Mouse (Mus musculus) ES-Bruce4 (cell line): ENCODE measurements around the gene Acad8. TPM values are rescaled to one million over a fixed set of nuclear protein-coding genes. Genes with fewer than 3 reads are reported as not detected.

ENCODE experiments used
- H3K27ac ChIP-seq: 2 replicates; pipeline ENCODE4 v1.5.1; 2012; ENCODE audit warnings: low read length, inconsistent platforms; ENCODE audit not compliant: insufficient read depth
- H3K27me3 ChIP-seq: 2 replicates; pipeline ENCODE4 v1.6.1; 2012; ENCODE audit warnings: mild to moderate bottlenecking, low read length, inconsistent platforms; ENCODE audit not compliant: control insufficient read depth, poor library complexity, insufficient read depth, severe bottlenecking
- H3K36me3 ChIP-seq: 2 replicates; pipeline ENCODE4 v1.6.1; 2012; ENCODE audit warnings: inconsistent platforms, mild to moderate bottlenecking, low read length, moderate library complexity; ENCODE audit not compliant: control insufficient read depth, poor library complexity, insufficient read depth, severe bottlenecking
- H3K4me1 ChIP-seq: one replicate; pipeline ENCODE4 v1.8.1; 2011; ENCODE audit warnings: low read length; ENCODE audit not compliant: control insufficient read depth, insufficient read depth
- H3K4me3 ChIP-seq: 2 replicates; pipeline ENCODE4 v1.5.1; 2011; ENCODE audit warnings: low read depth, mild to moderate bottlenecking, low read length
- H3K9ac ChIP-seq: 2 replicates; pipeline ENCODE4 v1.6.1; 2012; ENCODE audit warnings: low read depth, mild to moderate bottlenecking, inconsistent platforms; ENCODE audit not compliant: poor library complexity, severe bottlenecking
- H3K9me3 ChIP-seq: replicated peaks from 2 replicates; pipeline ENCODE4 v1.6.1; 2012; ENCODE audit warnings: mild to moderate bottlenecking, low read length, inconsistent platforms; ENCODE audit not compliant: control insufficient read depth, poor library complexity, insufficient read depth, severe bottlenecking
- CTCF ChIP-seq: IDR thresholded peaks from one replicate; pipeline ENCODE4 v1.8.1; 2011; ENCODE audit warnings: low read depth, low read length
- EP300 ChIP-seq: IDR thresholded peaks from 2 replicates; pipeline ENCODE4 v1.6.1; 2011; ENCODE audit warnings: low read depth, low read length; ENCODE audit not compliant: insufficient read depth
- POLR2A ChIP-seq: IDR thresholded peaks from one replicate; pipeline ENCODE4 v1.8.1; 2011; ENCODE audit warnings: low read length; ENCODE audit not compliant: insufficient read depth
- polyA plus RNA-seq: library from polyadenylated mRNA; stranded (reverse); fragments of >200 nt; gene quantifications from 2 replicates; pipeline ENCODE4 v1.2.4, GENCODE M21; 2011; ENCODE audit warnings: low read depth; ENCODE audit not compliant: missing spikeins, insufficient read depth, insufficient read length

Gene Acad8
- polyA plus RNA-seq, 1 experiment = 35.5 TPM

DNA sequence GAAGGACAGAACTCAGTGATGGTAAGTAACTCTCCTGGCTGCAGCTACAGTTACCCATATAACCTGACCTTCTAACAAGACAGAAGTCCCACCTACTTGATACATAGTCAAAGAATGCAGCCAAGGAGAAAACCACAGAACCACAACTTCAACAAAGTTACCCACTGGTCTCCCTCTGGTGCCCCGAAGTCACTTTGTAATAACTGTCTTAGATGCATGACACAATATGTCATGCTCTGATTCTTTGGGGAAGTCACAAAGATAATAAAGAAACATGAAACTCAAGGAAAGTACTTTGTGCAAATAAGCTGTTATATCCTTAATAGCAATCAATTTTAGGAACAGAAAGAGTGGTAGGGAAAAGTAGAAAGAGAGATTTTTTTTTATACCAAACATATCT lies 27.3 kb upstream of the Acad8 start:
- Histone ChIP-seq H3K27ac (no peak overlapping the region), H3K9me3 (no peaks in the 10 kb centered on the region), H3K27me3 (no peaks in the 10 kb centered on the region), H3K36me3 (no peaks in the 10 kb centered on the region), H3K4me1 (no peaks in the 10 kb centered on the region), H3K4me3 (no peak overlapping the region), H3K9ac (no peak overlapping the region)
- no peak for TF ChIP-seq POLR2A
- TF ChIP-seq CTCF = no peak
- no peak for TF ChIP-seq EP300

DNA sequence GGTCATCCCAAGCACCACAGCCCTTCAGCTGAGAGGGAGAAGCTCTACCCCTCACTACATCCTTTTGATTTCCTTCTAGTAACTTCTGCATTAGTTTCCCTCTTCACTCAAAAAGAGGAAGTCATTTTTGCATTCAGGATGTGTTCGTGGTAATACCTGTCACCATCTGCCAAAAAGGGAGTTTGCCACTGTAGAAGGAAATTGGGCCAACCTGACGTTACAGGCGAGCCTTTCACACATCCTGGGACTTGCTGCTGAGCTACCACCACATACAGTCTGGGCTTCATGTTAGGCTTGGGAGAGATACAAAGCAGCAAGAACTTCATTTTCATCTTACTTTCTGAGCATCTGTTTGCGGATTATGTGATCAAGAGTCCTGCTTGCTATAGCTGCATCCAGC lies 24.3 kb upstream of the Acad8 start:
- Histone ChIP-seq H3K27ac (no peak overlapping the region), H3K9me3 (no peaks in the 10 kb centered on the region), H3K9ac (no peak overlapping the region), H3K27me3 (no peaks in the 10 kb centered on the region), H3K4me3 (no peak overlapping the region), H3K4me1 (no peaks in the 10 kb centered on the region), H3K36me3 (0 out of 2 replicates have a peak, but pooled peaks cover 4% of the 10 kb centered on the region)
- TF ChIP-seq CTCF (no peak), POLR2A (no peak)

GRCm38 (mm10) chr9:27018961-27019360 lies 19.6 kb upstream of the Acad8 start:
- Histone ChIP-seq H3K27me3 (no peaks in the 10 kb centered on the region), H3K36me3 (0 out of 2 replicates have a peak, but pooled peaks cover 8% of the 10 kb centered on the region), H3K9me3 (no peaks in the 10 kb centered on the region), H3K4me3 (no peak overlapping the region), H3K4me1 (no peaks in the 10 kb centered on the region), H3K27ac (no peak overlapping the region), H3K9ac (no peak overlapping the region)
- no peak for TF ChIP-seq CTCF
- no peak for TF ChIP-seq POLR2A
- no peak for TF ChIP-seq EP300

- Histone ChIP-seq H3K4me1 (no peaks in the 10 kb centered on the region), H3K4me3 (no peak overlapping the region), H3K9me3 (no peaks in the 10 kb centered on the region), H3K27ac (no peak overlapping the region), H3K36me3 (peaks cover 35% of the 10 kb centered on the region), H3K27me3 (no peaks in the 10 kb centered on the region), H3K9ac (no peak overlapping the region)
- TF ChIP-seq EP300 = no peak
- TF ChIP-seq POLR2A = no peak
- no peak for TF ChIP-seq CTCF
Measured at GRCm38 (mm10) chr9:27011572-27011971, 12.2 kb upstream of the Acad8 start.

DNA sequence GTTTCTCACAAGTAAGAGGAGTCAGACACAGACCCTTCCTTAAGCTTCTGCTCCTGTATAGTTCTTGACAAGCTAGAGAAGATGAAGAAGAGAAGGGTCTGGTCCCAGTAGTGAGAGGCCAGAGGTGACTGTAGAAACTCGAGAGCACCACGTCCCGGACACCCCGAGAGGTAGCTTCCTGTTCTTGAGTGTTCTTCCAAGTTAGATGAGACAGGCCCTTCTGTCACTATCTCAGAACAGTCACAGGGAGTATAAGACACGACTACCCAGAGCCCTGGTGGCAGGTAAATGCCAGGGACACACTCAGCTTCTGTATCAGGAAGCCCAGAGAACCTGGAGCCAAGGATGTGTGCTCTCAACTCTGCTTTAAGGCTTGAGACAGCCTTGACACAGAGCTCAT lies 9.9 kb upstream of the Acad8 start:
- Histone ChIP-seq H3K9ac (no peak overlapping the region), H3K27ac (no peak overlapping the region), H3K4me1 (no peaks in the 10 kb centered on the region), H3K4me3 (no peak overlapping the region), H3K27me3 (no peaks in the 10 kb centered on the region), H3K36me3 (peaks cover 55% of the 10 kb centered on the region), H3K9me3 (no peaks in the 10 kb centered on the region)
- TF ChIP-seq POLR2A (no peak), CTCF (no peak), EP300 (no peak)

GRCm38 (mm10) chr9:27006866-27007265 lies 7.5 kb upstream of the Acad8 start:
- H3K36me3 ChIP-seq = peaks cover 69% of the 10 kb centered on the region
- no peak overlapping the region for H3K9ac ChIP-seq
- no peaks in the 10 kb centered on the region for H3K9me3 ChIP-seq
- no peaks in the 10 kb centered on the region for H3K27me3 ChIP-seq
- H3K4me1 ChIP-seq = no peaks in the 10 kb centered on the region
- TF ChIP-seq CTCF = peak; percentile 7
- no peak for TF ChIP-seq EP300
- no peak overlapping the region for H3K27ac ChIP-seq
- no peak overlapping the region for H3K4me3 ChIP-seq
